Mouse (Mus musculus) ES-E14 (cell line): ENCODE measurements around the gene Tmbim4.

Experiments used
- CHD2 ChIP-seq: IDR thresholded peaks from 2 replicates; pipeline ENCODE4 v1.6.1; 2014; ENCODE audit warnings: mild to moderate bottlenecking, low read depth, low read length, inconsistent platforms
- HCFC1 ChIP-seq: IDR thresholded peaks from 2 replicates; pipeline ENCODE4 v1.6.1; 2012; ENCODE audit warnings: low read length, inconsistent platforms, borderline replicate concordance; ENCODE audit not compliant: insufficient read depth
- ZNF384 ChIP-seq: IDR thresholded peaks from 2 replicates; pipeline ENCODE4 v1.6.1; 2012; ENCODE audit warnings: low read depth, low read length, inconsistent platforms

- TF ChIP-seq HCFC1 (no peak), CHD2 (no peak), ZNF384 (no peak)
Measured at GRCm38 (mm10) chr10:120267790-120268189, 66.4 kb downstream of the Tmbim4 start.
